Mouse (Mus musculus) hematopoietic stem cell, adult 5-6 weeks (primary cell): ENCODE results near the gene Trpt1. TPM values are rescaled to one million over a fixed set of nuclear protein-coding genes. Genes with fewer than 3 reads are reported as not detected.
A peak's percentile ranks its signal among the peaks of the same experiment; 100 is the strongest.

Source experiments
- ATAC-seq, 2 experiments: fragments of 125-278 bp in 1 of 2; replicated peaks in 1 of 2; 2 replicates each; pipeline ENCODE4 v1.8.0; 2016 to 2017; ENCODE audit warnings: inconsistent platforms in 2 of 2, mild to moderate bottlenecking in 2 of 2, moderate number of reproducible peaks in 2 of 2, low read depth in 1 of 2, moderate TSS enrichment in 1 of 2; ENCODE audit not compliant: low FRiP score in 2 of 2, poor library complexity in 2 of 2, severe bottlenecking in 2 of 2, insufficient read depth in 1 of 2, low TSS enrichment in 1 of 2
- total RNA-seq: library from RNA; stranded (forward); fragments of 172-1452, 232-1000 nt; gene quantifications from 2 replicates; pipeline ENCODE4 v1.2.3, GENCODE M21; 2017

Gene Trpt1
- 1.6 and 2.2 TPM in 2 replicates for total RNA-seq

- ATAC-seq = peak; percentile 47 to 56; a peak in 3 of 4 replicates
These were observed at the start of gene Trpt1, which contains the start of gene Nudt22 for GRCm38 (mm10) chr19:6996006-6996405. TSS of gene Trpt1 (plus strand) at chr19:6996131. TSS of gene Nudt22 (minus strand) at chr19:6996117.

- ATAC-seq = no peak
These were observed 48.2 kb upstream of the Trpt1 start for GRCm38 (mm10) chr19:6947742-6948141.

GRCm38 (mm10) chr19:6948186-6948585 is 47.7 kb upstream of the Trpt1 start:
- ATAC-seq = no peak

- ATAC-seq = no peak
These were observed 46.4 kb upstream of the Trpt1 start for GRCm38 (mm10) chr19:6949532-6949931.

- no peak for ATAC-seq
These were observed 46.0 kb upstream of the Trpt1 start for GRCm38 (mm10) chr19:6949951-6950350.

GRCm38 (mm10) chr19:6950613-6951153 is 45.2 kb upstream of the Trpt1 start:
- ATAC-seq = peak in 1 of 2 experiments; percentile 13; a peak in 2 of 4 replicates

- peak; percentile 64 to 79 for ATAC-seq
These were observed 44.5 kb upstream of the Trpt1 start for GRCm38 (mm10) chr19:6951381-6951968.

- ATAC-seq = peak; percentile 8 to 13; a peak in 2 of 4 replicates
These were observed 43.8 kb upstream of the Trpt1 start for GRCm38 (mm10) chr19:6951994-6952711.

- ATAC-seq = no peak
These were observed 43.3 kb upstream of the Trpt1 start for GRCm38 (mm10) chr19:6952712-6953037.

GRCm38 (mm10) chr19:6954046-6954445 is 41.9 kb upstream of the Trpt1 start:
- no peak for ATAC-seq

- no peak for ATAC-seq
These were observed 40.5 kb upstream of the Trpt1 start for GRCm38 (mm10) chr19:6955424-6955823.

- no peak for ATAC-seq
These were observed 39.5 kb upstream of the Trpt1 start for GRCm38 (mm10) chr19:6956461-6956860.

- ATAC-seq = no peak
These were observed 27.2 kb upstream of the Trpt1 start for GRCm38 (mm10) chr19:6968491-6969271.

- ATAC-seq = no peak
These were observed 26.7 kb upstream of the Trpt1 start for GRCm38 (mm10) chr19:6969291-6969664.

- peak in 1 of 2 experiments; percentile 18; a peak in 1 of 4 replicates for ATAC-seq
These were observed 26.1 kb upstream of the Trpt1 start for GRCm38 (mm10) chr19:6969665-6970381.

GRCm38 (mm10) chr19:6970460-6971085 is 25.4 kb upstream of the Trpt1 start:
- no peak for ATAC-seq

- no peak for ATAC-seq
These were observed 24.3 kb upstream of the Trpt1 start for GRCm38 (mm10) chr19:6971644-6972043.
